Mouse (Mus musculus) urinary bladder, postnatal 10 days (tissue): ENCODE measurements around the gene Mapk11.

ENCODE experiments used
- DNase-seq: peaks from one replicate; pipeline ENCODE4 v3.0.0; 2022; ENCODE audit warnings: low spot score

The Mapk11 gene

GRCm38 (mm10) chr15:89173906-89174214, 24.4 kb upstream of the Mapk11 start:
- no peak for DNase-seq

DNA sequence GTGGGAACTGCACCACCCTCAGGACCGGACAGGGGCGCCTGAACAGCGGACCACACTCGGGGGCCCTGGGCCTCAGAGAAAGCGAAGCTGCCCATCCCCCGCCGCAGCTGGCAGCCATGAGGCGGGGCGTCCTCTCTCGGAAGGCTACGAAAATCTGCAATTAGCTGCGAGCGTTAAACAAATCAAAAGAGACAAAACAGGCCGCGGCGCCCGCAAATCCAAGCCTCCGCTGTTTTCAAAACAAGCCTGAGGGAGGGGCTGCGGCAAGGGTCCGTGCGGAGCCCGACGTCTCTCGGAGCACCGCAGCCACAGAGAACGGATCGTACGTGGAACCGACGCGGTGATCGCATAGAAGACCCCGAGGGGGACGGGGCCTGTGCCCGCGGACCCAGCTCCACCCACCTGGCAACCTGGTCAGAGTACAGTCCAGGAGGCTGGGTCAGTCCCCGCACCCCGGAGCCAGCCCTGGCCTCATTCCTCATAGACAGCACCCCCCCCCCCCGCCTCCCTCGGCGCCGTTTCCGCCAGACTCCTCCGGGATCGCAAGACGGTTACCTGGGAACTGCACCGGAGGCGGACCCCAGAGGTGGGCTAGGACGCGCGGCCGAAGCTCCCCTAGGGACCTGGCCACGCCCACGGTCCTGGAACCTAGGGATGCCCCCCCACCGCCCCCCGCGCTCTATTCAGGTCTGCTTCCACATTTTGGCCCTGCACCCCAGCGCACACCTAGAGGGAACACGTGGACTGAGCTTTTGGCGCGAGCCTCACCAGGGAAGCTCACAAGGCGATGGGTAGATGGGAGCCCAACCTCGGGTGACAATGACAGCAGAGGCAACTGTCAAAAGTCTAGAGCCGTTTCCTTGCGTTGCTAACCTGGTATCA, 23.8 kb upstream of the Mapk11 start:
- no peak for DNase-seq

DNA sequence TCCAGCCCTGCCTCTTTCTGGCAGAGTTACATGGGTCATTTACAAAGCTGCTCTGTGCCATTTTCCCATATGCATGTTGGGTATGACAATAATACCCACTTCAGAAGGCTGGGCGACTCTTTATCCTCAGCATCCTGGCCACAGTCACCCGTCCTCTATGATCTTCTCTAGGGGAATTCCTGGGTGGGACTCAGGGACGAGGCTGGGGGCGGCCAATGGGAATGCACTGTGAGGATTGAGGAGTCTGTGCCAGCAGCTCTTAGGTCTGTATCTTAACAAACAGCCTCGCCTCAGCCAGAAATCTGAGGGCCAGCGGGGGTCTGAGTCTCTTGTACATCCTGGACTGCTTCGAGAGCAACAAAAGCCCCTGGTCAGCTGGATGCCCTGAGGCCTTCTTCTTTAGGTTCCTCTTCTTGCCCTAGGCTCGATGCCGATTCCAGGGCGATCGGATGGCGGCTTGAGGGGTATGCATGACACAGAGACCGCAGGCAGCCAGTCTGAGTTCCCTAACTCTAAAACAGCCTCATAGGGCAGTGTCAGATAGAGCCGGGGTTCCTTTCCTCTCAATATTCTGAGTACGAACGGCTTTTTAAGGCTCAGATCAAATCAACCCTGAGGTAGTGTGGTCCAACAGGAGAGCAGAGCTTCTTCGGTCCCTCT, 23.0 kb upstream of the Mapk11 start:
- DNase-seq, result no peak

GRCm38 (mm10) chr15:89171526-89172051, 22.2 kb upstream of the Mapk11 start:
- no peak for DNase-seq

GRCm38 (mm10) chr15:89170102-89170501, 20.7 kb upstream of the Mapk11 start:
- DNase-seq, result no peak

DNA sequence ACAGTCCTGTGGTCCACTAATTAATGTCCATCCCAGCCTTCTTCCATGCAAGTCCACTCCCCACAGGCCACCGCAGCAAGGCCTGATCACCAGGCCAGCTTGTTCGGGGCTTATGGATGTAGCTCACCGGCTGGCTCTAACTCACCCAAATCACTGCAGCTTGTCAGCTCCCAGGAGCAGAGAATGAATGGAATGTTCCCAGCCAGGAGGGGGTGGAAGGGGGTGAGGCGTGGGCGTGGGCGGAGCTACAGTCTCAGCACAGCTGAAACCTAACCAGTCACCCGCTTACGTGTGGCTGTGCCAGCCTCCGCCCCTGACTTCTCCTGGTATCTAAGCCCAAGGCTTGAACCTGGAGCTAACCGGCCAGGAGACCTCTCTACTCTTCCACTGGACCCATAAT, 20.0 kb upstream of the Mapk11 start:
- no peak for DNase-seq

DNA sequence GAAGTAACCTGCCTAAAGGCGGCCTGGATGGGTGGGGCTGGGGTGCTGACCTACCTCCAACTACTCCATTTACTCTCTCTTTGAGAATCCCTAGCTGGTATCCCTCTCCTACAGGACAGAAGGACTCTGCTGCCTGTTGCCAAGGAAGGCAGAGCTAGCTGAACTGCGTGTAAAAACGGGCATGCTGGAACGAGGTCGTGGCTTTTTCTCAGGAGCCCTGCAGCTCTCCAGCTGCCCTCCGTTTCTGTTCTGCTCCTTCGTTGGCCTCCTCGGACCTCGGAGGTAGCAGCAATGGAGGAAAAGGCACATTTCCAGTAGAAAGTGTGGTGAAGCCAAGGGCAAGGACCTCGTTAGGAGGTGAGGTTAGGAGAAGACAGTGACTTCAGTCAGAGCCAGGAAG, 19.5 kb upstream of the Mapk11 start:
- no peak for DNase-seq

GRCm38 (mm10) chr15:89165478-89165877, 16.1 kb upstream of the Mapk11 start:
- DNase-seq, result no peak

DNA sequence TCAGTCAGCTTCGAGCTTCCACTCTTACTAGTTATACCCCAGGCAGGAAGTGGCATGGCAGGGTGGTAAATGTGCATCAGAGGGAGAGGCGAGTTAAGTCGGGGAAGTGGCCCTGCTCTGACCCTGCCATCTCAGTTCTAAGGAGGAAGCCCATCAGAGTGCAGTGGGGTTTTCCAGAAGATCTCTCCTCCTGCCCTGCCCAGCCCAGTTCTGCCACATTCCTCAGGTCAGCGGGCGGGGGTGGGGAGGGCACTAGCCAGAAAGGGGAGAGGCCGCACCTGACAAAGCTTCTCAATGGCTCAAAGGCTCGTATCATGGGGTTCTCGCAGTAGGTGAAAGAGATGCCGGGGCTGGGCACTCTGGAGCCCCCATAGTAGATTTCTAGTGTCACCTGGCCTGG, 12.0 kb upstream of the Mapk11 start:
- no peak for DNase-seq

- no peak for DNase-seq
Measured at GRCm38 (mm10) chr15:89158516-89158915, 9.1 kb upstream of the Mapk11 start.

- no peak for DNase-seq
Measured at GRCm38 (mm10) chr15:89157954-89158353, 8.5 kb upstream of the Mapk11 start.

DNA sequence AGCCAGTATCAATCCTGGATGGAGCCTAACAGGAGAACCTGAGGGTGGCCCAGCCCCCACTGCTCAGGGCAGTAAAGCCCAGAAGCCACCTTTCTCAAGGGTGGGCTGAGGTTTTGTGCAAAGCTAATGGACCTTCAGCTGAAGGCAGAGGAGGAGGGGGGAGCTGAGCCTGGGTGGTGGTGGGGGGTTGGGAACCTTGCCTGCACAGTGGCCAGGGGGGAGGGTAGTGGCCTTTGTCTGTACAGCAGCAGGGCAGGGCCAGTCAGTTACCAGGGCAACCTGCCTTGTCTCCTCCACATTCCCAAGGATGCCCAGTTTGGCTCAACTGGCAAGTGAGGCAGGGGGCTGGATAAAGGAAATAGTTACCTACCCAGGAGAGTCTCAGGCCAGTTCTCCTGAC, 2.9 kb upstream of the Mapk11 start:
- no peak for DNase-seq

DNA sequence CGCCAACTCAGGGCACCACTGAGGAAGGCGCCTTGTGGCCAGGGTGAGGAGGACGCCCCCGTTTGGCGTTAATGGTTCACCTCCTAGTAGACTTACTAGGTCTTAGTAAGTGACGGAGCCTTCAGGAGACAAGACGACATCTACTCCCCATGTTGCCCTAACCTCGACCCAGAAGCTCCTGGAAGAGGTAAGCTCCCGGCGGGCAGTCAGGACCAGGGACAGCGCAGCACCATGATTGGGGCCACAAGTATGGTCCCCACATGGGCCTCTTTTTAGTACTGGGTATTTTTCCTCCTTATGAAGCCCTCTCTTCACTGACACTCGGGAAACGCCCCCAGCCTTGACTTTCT, 588 bp upstream of the Mapk11 start:
- DNase-seq, result no peak

DNA sequence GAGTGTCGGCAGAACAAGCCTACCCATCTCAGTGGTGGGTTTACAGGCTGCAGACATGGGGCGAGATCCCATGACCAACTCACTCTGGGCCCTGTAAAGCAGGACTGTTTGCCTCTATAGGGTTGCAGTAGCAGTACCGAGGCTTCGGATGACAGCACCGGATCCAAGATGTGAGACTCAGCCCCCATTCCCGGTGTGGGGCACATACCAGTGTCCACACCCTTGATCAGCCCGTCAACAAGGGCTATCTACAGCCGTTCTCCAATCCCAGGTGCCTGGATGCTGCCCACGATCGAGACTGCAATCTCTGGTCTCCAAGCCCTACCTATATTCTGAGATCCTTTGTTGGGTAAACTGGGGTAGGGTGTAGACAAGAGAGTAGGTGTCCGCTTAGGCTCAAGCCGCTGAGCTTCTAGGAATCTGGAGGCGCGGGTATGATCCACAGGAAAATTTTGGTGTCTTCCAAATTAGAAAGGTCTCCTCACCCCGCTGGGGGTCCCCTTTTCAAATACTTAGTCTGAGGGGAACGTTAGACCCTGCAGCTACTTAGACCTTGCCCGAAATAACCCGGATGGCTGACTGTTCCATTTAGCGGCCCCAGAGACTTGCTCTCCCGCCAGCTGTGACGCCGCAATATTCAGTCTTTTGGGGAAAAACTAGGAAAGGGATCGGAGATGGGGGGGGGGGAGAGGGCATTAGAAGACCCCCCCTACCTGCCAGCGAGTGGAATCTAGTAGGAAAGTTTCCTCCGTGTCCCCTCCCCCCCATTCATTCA, 745 bp downstream of the Mapk11 start:
- DNase-seq, result no peak

DNA sequence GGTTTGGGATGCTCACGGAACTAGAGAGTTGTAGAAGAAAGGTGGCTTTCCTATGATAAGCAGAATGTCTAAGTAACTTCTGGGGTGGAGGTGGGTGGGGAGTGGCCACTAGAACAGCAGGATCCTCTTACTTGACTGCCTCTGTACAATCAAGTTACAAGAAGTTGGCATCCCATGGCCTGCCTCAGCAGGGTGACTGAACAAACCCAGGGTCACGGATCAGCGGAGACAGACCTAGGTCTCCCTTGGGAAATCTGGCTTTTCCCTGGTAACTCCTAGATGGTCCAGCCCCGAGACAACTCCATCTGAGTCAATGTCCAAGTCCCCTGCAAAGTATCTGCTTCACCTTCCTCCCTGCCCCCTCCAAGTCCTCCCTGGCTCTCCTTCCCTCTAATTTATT, 1.5 kb downstream of the Mapk11 start:
- DNase-seq, result no peak

- DNase-seq, result no peak
Measured at GRCm38 (mm10) chr15:89147456-89147855, 2.0 kb downstream of the Mapk11 start.

GRCm38 (mm10) chr15:89147024-89147423, 2.4 kb downstream of the Mapk11 start:
- no peak for DNase-seq

DNA sequence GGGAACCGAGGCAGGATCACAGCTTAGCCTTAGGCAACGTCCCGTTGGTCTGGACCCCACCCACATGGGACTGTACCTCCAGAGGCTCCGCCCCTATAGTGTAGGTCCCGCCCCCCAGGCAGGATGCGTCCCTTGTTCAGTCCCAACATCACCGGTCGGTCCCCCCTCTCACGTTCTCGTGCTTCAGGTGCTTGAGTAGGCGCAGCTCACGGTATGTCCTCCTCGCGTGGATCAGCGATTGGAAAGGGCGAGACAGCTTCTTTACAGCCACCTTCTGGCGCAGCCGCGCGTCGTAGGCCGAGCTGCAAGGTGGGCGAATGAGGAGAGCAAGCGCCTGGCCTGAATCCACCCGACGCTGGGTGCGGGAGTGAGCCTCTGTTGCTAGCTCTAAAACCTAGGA, 2.9 kb downstream of the Mapk11 start:
- no peak for DNase-seq

- no peak for DNase-seq
Measured at GRCm38 (mm10) chr15:89145813-89146350, 3.5 kb downstream of the Mapk11 start.

- no peak for DNase-seq
Measured at GRCm38 (mm10) chr15:89144965-89145364, 4.5 kb downstream of the Mapk11 start.

DNA sequence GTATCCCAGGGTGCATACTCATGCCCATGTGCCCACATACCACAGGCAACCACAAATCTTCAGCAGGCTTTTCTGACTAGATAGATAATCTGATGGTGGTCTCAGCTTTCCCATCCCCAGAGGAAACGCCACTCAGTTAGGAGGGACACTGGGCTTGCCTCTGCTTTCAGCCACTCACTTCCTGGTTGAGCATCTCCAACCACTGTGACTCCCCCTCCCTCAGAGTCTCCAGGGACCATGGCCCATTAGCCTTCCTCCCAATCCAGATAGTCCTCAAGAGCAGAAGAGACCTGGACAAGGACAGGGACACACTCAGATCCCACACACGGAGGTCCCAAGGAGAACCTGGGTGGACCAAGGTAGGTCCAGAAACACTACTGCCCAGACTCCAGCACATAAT, 6.3 kb downstream of the Mapk11 start:
- no peak for DNase-seq

- DNase-seq, result no peak
Measured at GRCm38 (mm10) chr15:89141905-89142304, 7.5 kb downstream of the Mapk11 start.

- DNase-seq, result no peak
Measured at GRCm38 (mm10) chr15:89141443-89141842, 8.0 kb downstream of the Mapk11 start.
